Mouse (Mus musculus): ENCODE results near the gene Tia1.

The Tia1 gene

DNA sequence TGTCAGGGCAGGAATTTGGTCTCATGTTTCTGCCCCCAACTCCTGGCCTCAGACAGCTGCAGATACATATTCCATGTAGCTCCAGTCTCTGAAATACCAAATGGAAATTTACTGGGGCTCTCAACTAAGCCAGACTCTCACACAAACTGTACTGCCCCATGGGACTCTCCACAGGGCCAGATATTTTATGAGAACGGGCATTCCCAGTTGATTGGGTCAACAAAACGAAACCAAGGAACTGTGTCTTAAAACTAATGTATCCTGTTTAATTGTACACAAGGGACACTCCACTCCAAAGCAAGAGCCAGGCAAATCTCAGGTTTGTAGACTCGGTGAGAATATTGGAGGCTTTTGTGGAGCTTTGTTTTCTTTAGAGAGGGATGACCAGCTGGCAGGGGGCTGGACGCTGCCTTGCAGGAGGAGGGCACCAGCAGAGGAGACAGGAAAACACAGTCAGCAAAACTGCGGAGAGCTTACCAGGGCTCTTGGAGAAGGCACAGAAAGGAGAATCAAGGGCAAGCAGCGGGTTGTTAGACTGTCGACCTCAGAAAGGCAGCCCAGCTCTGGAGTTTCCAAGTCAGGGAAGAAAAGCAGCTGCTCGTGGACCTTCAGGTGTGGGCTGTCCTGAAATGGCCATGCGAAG lies 76.3 kb downstream of the Tia1 start:
- peak; percentile 25 for DNase-seq (ENCODE audit: inconsistent ontology term)

DNA sequence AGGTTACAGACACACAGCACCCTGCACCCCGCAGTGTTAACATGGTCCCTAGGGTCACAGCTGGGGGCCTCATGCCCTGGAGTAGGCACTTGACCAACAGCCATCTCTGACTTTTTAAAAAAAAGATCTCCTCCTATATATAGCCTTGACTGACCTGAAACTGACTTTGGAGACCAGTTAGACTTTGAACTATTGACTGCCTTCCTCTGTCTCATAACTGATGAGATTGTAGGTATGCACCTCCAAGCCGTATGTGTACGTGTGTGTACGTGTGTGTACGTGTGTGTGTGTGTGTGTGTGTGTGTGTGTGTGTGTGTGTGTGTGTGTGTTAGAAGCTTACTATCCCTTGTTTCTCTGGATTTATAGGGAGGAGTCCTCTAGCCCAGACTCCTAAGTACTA lies 77.9 kb downstream of the Tia1 start:
- DNase-seq (ENCODE audit: inconsistent ontology term), result no peak

Measured in Muller cell, postnatal 12 days (primary cell).